Mouse (Mus musculus) cerebellum, adult 11 months (tissue): ENCODE data around the gene Mogat1.
A peak's percentile ranks its signal among the peaks of the same experiment; 100 is the strongest.
"Not testable (repeated sequence)": the region's sequence is repeated elsewhere in the genome, so short reads cannot be mapped to it uniquely, and the experiment has no call there.

Experiments used
- DNase-seq: peaks from one replicate; pipeline ENCODE4 v3.0.0; 2022

Mogat1 gene

DNA sequence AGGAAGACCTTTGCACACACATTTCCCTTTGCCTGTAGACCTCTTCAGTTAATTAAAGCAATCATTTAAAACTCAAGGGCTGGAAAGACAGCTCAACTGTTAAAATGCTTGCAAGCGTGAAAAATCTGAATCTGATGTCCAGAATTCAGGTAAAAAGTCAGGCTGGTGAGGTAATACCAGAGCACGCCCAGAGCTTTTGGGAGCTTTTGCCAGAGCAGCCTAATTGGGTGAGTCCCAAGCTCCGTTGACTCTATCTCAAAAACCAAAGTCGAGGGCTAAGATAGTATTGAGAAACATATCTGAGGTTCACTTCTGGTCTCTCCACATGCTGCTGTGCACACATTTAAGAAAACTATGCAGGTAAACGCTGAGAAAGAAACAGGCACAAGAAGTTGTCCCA is at the start of gene Mogat1:
Gene Mogat1, plus strand, starts transcription at position 130 of the 400 bp plus-strand sequence.
- DNase-seq = no peak

DNA sequence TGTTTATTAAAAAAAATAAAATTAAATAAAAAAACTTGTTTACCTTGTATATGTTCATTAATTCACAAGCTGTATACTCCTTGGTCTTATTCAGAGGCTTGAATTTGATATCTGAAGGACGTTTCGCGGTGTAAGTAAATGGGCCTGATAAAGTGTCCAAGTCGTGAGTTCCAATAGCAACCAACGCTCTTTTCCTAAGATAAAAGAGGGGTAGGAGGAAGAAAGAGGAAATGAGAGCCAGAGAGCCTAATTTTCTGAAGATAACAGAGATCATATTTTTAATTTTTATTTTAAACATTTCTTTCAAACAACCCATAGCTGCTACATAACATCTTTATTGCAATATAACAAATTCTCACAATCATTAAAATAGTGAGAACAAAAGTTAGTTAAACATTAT is 38.4 kb upstream of the Mogat1 start:
- no peak for DNase-seq

GRCm38 (mm10) chr1:78483430-78483829 is 27.4 kb upstream of the Mogat1 start:
- DNase-seq = no peak

GRCm38 (mm10) chr1:78484361-78484760 is 26.4 kb upstream of the Mogat1 start:
- no peak for DNase-seq

GRCm38 (mm10) chr1:78488427-78488751 is 22.4 kb upstream of the Mogat1 start:
- no peak for DNase-seq

- peak; percentile 89 for DNase-seq
Observed at GRCm38 (mm10) chr1:78488752-78489492, 21.9 kb upstream of the Mogat1 start, which contains the start of gene Farsb. Gene Farsb (minus strand): TSS chr1:78488897.

DNA sequence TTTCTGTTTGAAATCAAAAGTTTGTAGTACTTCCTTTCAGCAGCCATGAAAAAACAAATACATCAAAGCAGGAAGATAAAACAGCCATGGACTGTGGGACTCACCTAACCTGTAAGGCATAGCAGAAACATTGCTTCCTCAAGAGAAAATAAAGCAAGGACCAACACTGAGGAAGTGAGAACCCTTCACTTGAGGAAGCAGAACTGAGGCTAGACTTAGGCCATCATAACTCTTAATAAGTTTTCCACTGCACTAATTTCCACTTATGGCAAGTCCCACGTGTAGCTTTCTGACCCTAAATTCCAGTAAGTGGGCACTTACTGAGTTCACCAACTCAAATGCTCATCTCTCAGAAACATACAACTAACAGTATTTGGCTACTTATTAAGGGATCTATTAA is 20.6 kb upstream of the Mogat1 start:
- DNase-seq = no peak

DNA sequence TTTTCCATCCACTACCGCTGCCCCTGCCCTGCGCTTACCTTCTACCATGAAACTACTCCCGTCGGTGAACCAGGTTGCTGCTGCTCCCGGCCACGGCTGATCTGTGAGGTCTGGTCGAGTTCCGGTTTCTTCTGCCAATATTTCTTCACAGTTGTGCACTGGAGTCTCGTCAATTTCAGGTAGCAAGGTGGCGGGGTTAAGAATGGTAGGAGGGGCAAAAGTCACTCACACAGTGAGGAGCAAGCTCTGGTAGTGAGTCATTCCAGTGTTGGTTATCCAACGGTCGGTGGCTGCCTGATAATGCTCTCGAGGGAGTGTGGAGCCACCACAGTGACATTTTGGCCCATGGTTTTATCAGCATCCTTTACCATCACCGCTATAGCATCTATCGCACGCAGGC is 9.8 kb upstream of the Mogat1 start:
- no peak for DNase-seq

DNA sequence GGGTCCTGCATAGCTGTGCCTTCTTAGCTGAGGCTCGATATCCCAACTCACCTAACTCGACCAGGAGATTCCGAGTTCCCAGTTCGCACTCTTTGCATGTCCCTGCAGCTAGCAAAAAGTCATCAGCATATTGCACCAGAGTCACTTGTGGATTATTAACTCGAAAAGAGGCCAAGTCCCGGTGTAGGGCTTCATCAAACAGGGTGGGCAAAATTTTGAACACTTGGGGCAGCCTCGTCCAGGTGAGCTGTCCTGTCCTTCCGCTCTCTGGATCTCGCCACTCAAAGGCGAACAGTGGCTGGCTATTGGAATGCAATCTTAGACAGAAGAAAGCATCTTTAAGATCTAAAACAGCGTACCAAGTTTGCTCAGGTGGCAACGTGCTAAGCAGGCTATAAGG is 8.9 kb upstream of the Mogat1 start:
- not testable (repeated sequence) for DNase-seq

DNA sequence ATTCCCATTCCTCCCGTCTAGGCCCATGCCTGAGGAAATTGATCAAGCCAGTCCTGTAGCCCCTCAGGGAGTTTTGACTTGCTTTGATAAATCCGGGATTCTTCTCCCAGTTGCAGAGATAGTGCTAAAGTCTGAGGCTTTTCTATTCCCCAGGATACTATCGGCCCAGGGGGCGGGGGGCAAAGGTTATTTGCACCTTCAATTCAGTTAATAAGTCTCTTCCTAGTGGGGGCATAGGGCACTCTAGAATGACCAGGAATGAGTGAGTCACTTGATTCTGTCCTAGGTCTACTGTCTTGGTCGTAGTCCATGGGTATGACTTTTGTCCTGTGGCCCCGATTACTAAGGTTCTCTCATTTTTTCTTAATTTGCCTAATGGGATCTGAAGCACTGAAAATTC is 8.3 kb upstream of the Mogat1 start:
- DNase-seq = no peak

GRCm38 (mm10) chr1:78507137-78507536 is 3.7 kb upstream of the Mogat1 start:
- no peak for DNase-seq

- DNase-seq = no peak
Observed at GRCm38 (mm10) chr1:78511621-78512160, 900 bp downstream of the Mogat1 start, which contains the start of gene BC035947. Gene BC035947 (minus strand): TSS chr1:78512158.

DNA sequence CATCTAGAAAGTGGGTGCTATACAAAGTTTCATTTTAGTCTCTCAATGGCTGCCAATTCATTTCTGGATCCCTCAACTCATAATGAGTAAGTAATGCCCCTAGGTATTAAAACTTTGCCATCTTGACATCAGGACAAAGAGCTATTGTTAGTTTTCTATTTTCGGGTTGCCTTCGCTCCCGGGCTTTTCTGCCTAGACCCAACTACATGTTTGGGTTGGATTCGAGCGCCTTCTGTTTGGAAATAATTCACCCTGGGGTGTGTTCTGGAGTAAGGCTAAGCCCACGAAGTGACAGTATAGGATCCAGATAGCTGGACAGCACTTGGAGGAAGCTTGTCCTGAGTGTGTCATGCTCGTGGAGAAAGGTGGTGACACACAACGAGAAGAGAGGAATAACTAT is 2.0 kb downstream of the Mogat1 start:
- no peak for DNase-seq

- no peak for DNase-seq
Observed at GRCm38 (mm10) chr1:78518907-78519306, 8.1 kb downstream of the Mogat1 start.

GRCm38 (mm10) chr1:78525189-78525886 is 14.5 kb downstream of the Mogat1 start:
- peak; percentile 36 for DNase-seq

DNA sequence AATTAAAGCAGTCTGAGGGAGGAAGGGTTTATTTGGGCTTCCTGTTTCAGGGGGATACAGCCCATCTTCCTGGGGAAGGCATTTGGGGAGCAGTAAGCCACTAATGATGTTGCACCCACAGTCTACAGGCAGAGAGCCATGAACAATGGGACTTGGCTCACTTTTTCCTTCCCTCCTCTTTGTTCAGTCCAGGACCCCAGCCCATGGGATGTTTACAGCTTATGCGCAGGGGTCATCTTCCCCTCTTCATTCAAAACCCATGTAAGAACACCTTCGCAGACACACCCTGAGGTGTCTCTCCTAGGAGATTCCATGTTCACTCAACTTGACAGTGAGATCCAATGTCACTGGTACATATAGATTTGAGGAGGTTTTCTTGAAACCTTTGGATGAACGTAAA is 17.6 kb downstream of the Mogat1 start:
- no peak for DNase-seq

DNA sequence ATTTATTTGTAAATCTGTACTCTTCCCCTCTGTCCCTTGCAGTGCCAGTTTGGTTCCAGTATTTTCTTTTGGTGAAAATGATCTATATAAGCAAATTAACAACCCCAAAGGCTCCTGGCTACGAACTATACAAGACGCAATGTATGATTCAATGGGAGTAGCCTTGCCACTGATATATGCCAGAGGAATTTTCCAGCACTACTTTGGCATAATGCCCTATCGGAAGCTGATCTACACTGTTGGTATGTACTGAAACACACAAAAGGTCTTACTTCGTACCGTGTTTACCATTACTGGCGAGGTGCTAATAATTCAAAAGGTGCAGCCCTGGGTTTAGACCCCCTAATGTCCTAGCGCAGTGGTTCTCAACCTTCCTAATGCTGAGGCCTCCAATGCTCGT is 18.2 kb downstream of the Mogat1 start:
- DNase-seq = no peak

- DNase-seq = no peak
Observed at GRCm38 (mm10) chr1:78530500-78531215, 19.9 kb downstream of the Mogat1 start.

DNA sequence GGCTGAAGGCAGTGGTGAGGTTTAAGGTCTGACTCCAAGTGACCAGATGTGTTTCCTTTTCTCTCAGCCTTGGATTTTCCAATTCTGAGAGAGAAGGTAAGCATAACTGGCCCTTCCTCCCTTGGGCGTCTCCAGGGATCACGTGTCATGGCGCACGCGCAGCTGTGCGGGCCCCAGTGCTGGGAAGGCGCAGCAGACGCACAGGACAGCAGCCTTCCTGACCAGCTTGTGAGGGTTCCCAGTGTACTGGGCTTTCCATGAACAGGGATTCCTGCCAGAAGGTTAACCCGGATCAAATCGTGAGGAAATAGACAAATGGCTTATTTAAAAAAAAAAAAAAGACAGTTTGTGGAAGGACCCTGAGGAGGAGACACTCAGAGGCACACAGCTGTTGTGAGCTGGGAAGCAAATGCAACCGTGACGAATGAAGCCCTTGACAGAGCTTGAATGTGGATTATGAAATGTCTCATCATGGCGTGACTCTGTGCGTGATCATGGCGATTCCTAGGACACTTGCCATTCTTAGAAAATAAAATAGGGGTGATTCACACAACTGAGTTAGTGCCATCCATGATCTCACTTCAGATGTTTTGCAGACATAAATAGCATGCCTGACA is 21.5 kb downstream of the Mogat1 start:
- DNase-seq = peak; percentile 5

- no peak for DNase-seq
Observed at GRCm38 (mm10) chr1:78534428-78535150, 23.8 kb downstream of the Mogat1 start.

DNA sequence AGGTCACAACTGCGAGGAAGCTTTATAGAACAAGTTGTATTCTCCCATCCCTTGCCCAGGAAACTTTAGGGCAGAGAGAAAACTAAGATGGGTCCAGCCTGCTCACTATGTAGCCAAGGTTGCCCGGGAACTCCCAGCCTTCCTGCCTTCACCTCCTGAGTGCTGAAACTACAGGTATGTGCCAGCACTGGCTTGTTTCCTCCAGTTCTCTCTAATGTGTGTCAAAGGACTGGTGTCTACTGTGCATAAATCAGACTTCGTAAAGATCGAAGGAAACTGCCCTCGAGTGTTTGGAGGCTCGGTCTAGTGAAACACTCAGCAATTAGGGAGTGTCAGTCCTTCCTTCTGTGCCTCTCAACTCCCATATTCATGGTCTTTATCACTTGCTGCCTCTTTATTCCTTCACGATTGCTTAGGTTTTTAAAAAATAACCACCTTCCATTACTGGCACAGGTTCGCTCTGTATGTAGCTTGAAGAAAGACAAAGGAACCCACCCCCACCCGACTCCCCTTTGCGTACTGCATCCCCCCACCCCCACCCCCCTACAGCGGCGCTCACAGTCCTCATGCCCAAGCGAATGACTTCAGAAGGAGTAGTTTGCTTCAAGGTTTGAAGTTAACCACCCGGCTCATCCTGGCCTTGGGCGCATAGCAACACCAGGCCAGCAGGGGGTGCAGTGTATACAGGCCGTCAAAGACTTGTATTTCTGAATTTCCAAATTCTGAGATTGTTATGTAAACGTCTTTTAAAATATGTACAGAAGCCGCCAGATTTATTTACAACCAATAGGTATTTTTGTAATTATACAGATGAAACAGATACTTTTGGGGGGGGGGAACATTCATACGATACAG is 25.7 kb downstream of the Mogat1 start:
- DNase-seq = peak; percentile 75
